Mouse (Mus musculus) neural tube, embryonic 11.5 days (tissue): ENCODE data around the gene Siae. TPM values are rescaled to one million over a fixed set of nuclear protein-coding genes. Genes with fewer than 3 reads are reported as not detected.

Source experiments
- ATAC-seq: fragments of 200-750 bp; cut with Nextera tagmentation; 2 replicates; pipeline ENCODE4 v1.8.0; 2017; ENCODE audit warnings: moderate number of reproducible peaks, mild to moderate bottlenecking, moderate TSS enrichment, moderate library complexity; ENCODE audit not compliant: insufficient read depth, low FRiP score, low TSS enrichment
- DNase-seq: peaks from one replicate; pipeline ENCODE4 v3.0.0-alpha.2; 2015; ENCODE audit warnings: low spot score
- H3K27ac ChIP-seq: fragments of 300-500 bp; sonication (generic); 2 replicates; pipeline ENCODE4 v1.5.1; 2014; ENCODE audit warnings: low read depth, mild to moderate bottlenecking, low read length
- H3K27me3 ChIP-seq: fragments of 300-500 bp; sonication (generic); 2 replicates; pipeline ENCODE4 v1.6.1; 2014; ENCODE audit warnings: mild to moderate bottlenecking, low read length, mixed read lengths; ENCODE audit not compliant: control insufficient read depth, insufficient read depth
- H3K36me3 ChIP-seq: fragments of 300-500 bp; sonication (generic); 2 replicates; pipeline ENCODE4 v1.6.1; 2014; ENCODE audit warnings: mild to moderate bottlenecking, low read length, moderate library complexity, mixed read lengths; ENCODE audit not compliant: control insufficient read depth, insufficient read depth
- H3K4me1 ChIP-seq: fragments of 300-500 bp; sonication (generic); 2 replicates; pipeline ENCODE4 v1.6.1; 2014; ENCODE audit warnings: low read length, mixed read lengths; ENCODE audit not compliant: control insufficient read depth, insufficient read depth
- H3K4me2 ChIP-seq: fragments of 300-500 bp; sonication (generic); 2 replicates; pipeline ENCODE4 v1.6.1; 2014; ENCODE audit warnings: low read depth, mild to moderate bottlenecking, moderate library complexity
- H3K4me3 ChIP-seq: fragments of 300-500 bp; sonication (generic); 2 replicates; pipeline ENCODE4 v1.5.1; 2014; ENCODE audit warnings: low read depth, low read length
- H3K9ac ChIP-seq: fragments of 300-500 bp; sonication (generic); 2 replicates; pipeline ENCODE4 v1.6.1; 2014; ENCODE audit warnings: mild to moderate bottlenecking, low read length
- H3K9me3 ChIP-seq: fragments of 300-500 bp; sonication (generic); 2 replicates; pipeline ENCODE4 v1.6.1; 2016; ENCODE audit warnings: low read length; ENCODE audit not compliant: control insufficient read depth
- WGBS: fragments of 180-500 bp; shearing (Covaris S2); extraction: QIAGEN DNeasy Blood & Tissue Kit; methylation state at CpG from one replicate; pipeline ENCODE4 v1.1.7; 2014; 5-methylcytosine and 5-hydroxymethylcytosine counted together
- polyA plus RNA-seq: library from polyadenylated mRNA; unstranded; fragments of >200 nt; fragmentation: Nextera tagmentation; extraction: Ambion mirVana; gene quantifications from 2 replicates; pipeline ENCODE4 v1.2.1, GENCODE M21; 2014

Siae gene
- polyA plus RNA-seq: 9.0 and 9.6 TPM in 2 replicates

GRCm38 (mm10) chr9:37554838-37555748, at the start of gene Siae:
Gene Siae, plus strand, starts transcription at chr9:37555698.
- WGBS: 35% methylated on average over 7 of the region's 7 CpGs

GRCm38 (mm10) chr9:37506023-37506422, 49.5 kb upstream of the Siae start:
- Histone ChIP-seq H3K27ac (no peak overlapping the region), H3K27me3 (no peaks in the 10 kb centered on the region), H3K4me1 (no peaks in the 10 kb centered on the region), H3K4me3 (no peak overlapping the region), H3K9me3 (no peaks in the 10 kb centered on the region), H3K4me2 (no peak overlapping the region), H3K9ac (no peak overlapping the region), H3K36me3 (no peaks in the 10 kb centered on the region)
- ATAC-seq: no peak
- 93% methylated on average over 1 of the region's 1 CpGs for WGBS
- DNase-seq: no peak

More at GRCm38 (mm10) chr9:37554838-37555748, at the start of gene Siae:
- H3K4me1 ChIP-seq: 0 out of 2 replicates have a peak, but pooled peaks cover 6% of the 10 kb centered on the region
- H3K9me3 ChIP-seq: no peaks in the 10 kb centered on the region
- H3K4me3 ChIP-seq: no peak within 1 kb of the TSS
- H3K27ac ChIP-seq: no peak within 1 kb of the TSS
- no peak within 1 kb of the TSS for H3K9ac ChIP-seq
- H3K27me3 ChIP-seq: peaks cover 32% of the 10 kb centered on the region
- DNase-seq: no peak
- H3K4me2 ChIP-seq: no peak within 1 kb of the TSS
- no peak for ATAC-seq
- H3K36me3 ChIP-seq: no peaks in the 10 kb centered on the region

- H3K4me3 ChIP-seq: no peak overlapping the region
- 94% methylated on average over 2 of the region's 2 CpGs for WGBS
- no peaks in the 10 kb centered on the region for H3K9me3 ChIP-seq
- DNase-seq (no peak), ATAC-seq (no peak)
- no peak overlapping the region for H3K4me2 ChIP-seq
- no peaks in the 10 kb centered on the region for H3K4me1 ChIP-seq
- H3K36me3 ChIP-seq: no peaks in the 10 kb centered on the region
- no peaks in the 10 kb centered on the region for H3K27me3 ChIP-seq
- H3K9ac ChIP-seq: no peak overlapping the region
- H3K27ac ChIP-seq: no peak overlapping the region
Observed at GRCm38 (mm10) chr9:37512097-37512496, 43.4 kb upstream of the Siae start.

GRCm38 (mm10) chr9:37514456-37514855, 41.0 kb upstream of the Siae start:
- H3K9ac ChIP-seq: no peak overlapping the region
- no peak overlapping the region for H3K27ac ChIP-seq
- H3K4me3 ChIP-seq: no peak overlapping the region
- WGBS: 91% methylated on average over 3 of the region's 3 CpGs
- no peaks in the 10 kb centered on the region for H3K4me1 ChIP-seq
- H3K9me3 ChIP-seq: no peaks in the 10 kb centered on the region
- DNase-seq: no peak
- no peaks in the 10 kb centered on the region for H3K27me3 ChIP-seq
- ATAC-seq: no peak
- H3K36me3 ChIP-seq: no peaks in the 10 kb centered on the region
- no peak overlapping the region for H3K4me2 ChIP-seq

GRCm38 (mm10) chr9:37517467-37517866, 38.0 kb upstream of the Siae start:
- Histone ChIP-seq H3K9me3 (no peaks in the 10 kb centered on the region), H3K4me1 (no peaks in the 10 kb centered on the region), H3K27ac (no peak overlapping the region), H3K36me3 (no peaks in the 10 kb centered on the region), H3K4me2 (no peak overlapping the region), H3K27me3 (no peaks in the 10 kb centered on the region), H3K4me3 (no peak overlapping the region), H3K9ac (no peak overlapping the region)
- 92% methylated on average over 1 of the region's 1 CpGs for WGBS
- no peak for ATAC-seq
- DNase-seq: no peak

- no peaks in the 10 kb centered on the region for H3K27me3 ChIP-seq
- no peak overlapping the region for H3K4me2 ChIP-seq
- no peaks in the 10 kb centered on the region for H3K9me3 ChIP-seq
- ATAC-seq (no peak), DNase-seq (no peak)
- H3K4me3 ChIP-seq: no peak overlapping the region
- H3K36me3 ChIP-seq: peaks cover 7% of the 10 kb centered on the region
- whole genome bisulfite sequencing: 92% methylated on average over 8 of the region's 8 CpGs
- no peaks in the 10 kb centered on the region for H3K4me1 ChIP-seq
- no peak overlapping the region for H3K9ac ChIP-seq
- H3K27ac ChIP-seq: no peak overlapping the region
Observed at GRCm38 (mm10) chr9:37518991-37519390, 36.5 kb upstream of the Siae start.

GRCm38 (mm10) chr9:37519995-37520394, 35.5 kb upstream of the Siae start:
- no peak for DNase-seq

GRCm38 (mm10) chr9:37525461-37525860, 30.0 kb upstream of the Siae start:
- no peak for ATAC-seq
- Histone ChIP-seq H3K4me3 (no peak overlapping the region), H3K9ac (no peak overlapping the region), H3K36me3 (peaks cover 9% of the 10 kb centered on the region), H3K4me1 (peaks cover 14% of the 10 kb centered on the region), H3K27ac (no peak overlapping the region), H3K27me3 (peaks cover 45% of the 10 kb centered on the region), H3K9me3 (no peaks in the 10 kb centered on the region), H3K4me2 (no peak overlapping the region)
- DNase-seq: no peak
- 92% methylated on average over 2 of the region's 2 CpGs for WGBS

More at GRCm38 (mm10) chr9:37519995-37520394, 35.5 kb upstream of the Siae start:
- Histone ChIP-seq H3K9ac (no peak overlapping the region), H3K27me3 (no peaks in the 10 kb centered on the region), H3K9me3 (no peaks in the 10 kb centered on the region), H3K4me2 (no peak overlapping the region), H3K4me3 (no peak overlapping the region), H3K27ac (no peak overlapping the region), H3K4me1 (no peaks in the 10 kb centered on the region), H3K36me3 (peaks cover 9% of the 10 kb centered on the region)
- ATAC-seq: no peak
- 89% methylated on average over 2 of the region's 2 CpGs for WGBS
